Mouse (Mus musculus) neural tube, embryonic 12.5 days (tissue): ENCODE measurements at regions not wholly inside any gene's neighbourhood (a gene's known extent, or its start where the extent isn't known, plus 50 kb on each side); places are given as distances from the start of the nearest gene placed in this dataset.
"Not testable (repeated sequence)": the region's sequence is repeated elsewhere in the genome, so short reads cannot be mapped to it uniquely, and the experiment has no call there.

ENCODE experiments used
- ATAC-seq: fragments of 200-750 bp; cut with Nextera tagmentation; 2 replicates; pipeline ENCODE4 v1.8.0; 2017; ENCODE audit warnings: low read depth, mild to moderate bottlenecking, moderate TSS enrichment, moderate library complexity; ENCODE audit not compliant: low FRiP score
- H3K27ac ChIP-seq: fragments of 300-500 bp; sonication (generic); 2 replicates; pipeline ENCODE4 v1.5.1; 2016
- H3K27me3 ChIP-seq: fragments of 300-500 bp; sonication (generic); replicated peaks from 2 replicates; pipeline ENCODE4 v1.6.1; 2016; ENCODE audit warnings: mild to moderate bottlenecking
- H3K36me3 ChIP-seq: fragments of 300-500 bp; sonication (generic); 2 replicates; pipeline ENCODE4 v1.6.1; 2016; ENCODE audit warnings: mild to moderate bottlenecking
- H3K4me1 ChIP-seq: fragments of 300-500 bp; sonication (generic); 2 replicates; pipeline ENCODE4 v1.6.1; 2016
- H3K4me2 ChIP-seq: fragments of 300-500 bp; sonication (generic); replicated peaks from 2 replicates; pipeline ENCODE4 v1.6.1; 2016; ENCODE audit warnings: mild to moderate bottlenecking
- H3K4me3 ChIP-seq: fragments of 300-500 bp; sonication (generic); 2 replicates; pipeline ENCODE4 v1.5.1; 2016
- H3K9ac ChIP-seq: fragments of 300-500 bp; sonication (generic); 2 replicates; pipeline ENCODE4 v1.6.1; 2016; ENCODE audit warnings: mild to moderate bottlenecking
- H3K9me3 ChIP-seq: fragments of 300-500 bp; sonication (generic); 2 replicates; pipeline ENCODE4 v1.6.1; 2016; ENCODE audit warnings: mild to moderate bottlenecking
- WGBS: fragments of 180-500 bp; shearing (Covaris S2); methylation state at CpG from one replicate; pipeline ENCODE4 v1.1.7; 2016; 5-methylcytosine and 5-hydroxymethylcytosine counted together

- WGBS, result 81% methylated on average over 9 of the region's 9 CpGs
- H3K9ac ChIP-seq, result no peak overlapping the region
- no peaks in the 10 kb centered on the region for H3K27me3 ChIP-seq
- no peaks in the 10 kb centered on the region for H3K36me3 ChIP-seq
- H3K4me2 ChIP-seq, result no peak overlapping the region
- H3K4me1 ChIP-seq, result no peaks in the 10 kb centered on the region
- H3K27ac ChIP-seq, result no peak overlapping the region
- H3K9me3 ChIP-seq, result no peaks in the 10 kb centered on the region
- no peak for ATAC-seq
- no peak overlapping the region for H3K4me3 ChIP-seq
Observed at GRCm38 (mm10) chr3:22005456-22005855, 71.0 kb upstream of the Tbl1xr1 start.

- Histone ChIP-seq H3K4me2 (no peak overlapping the region), H3K9me3 (no peaks in the 10 kb centered on the region), H3K4me1 (no peaks in the 10 kb centered on the region), H3K4me3 (no peak overlapping the region), H3K27ac (no peak overlapping the region), H3K27me3 (no peaks in the 10 kb centered on the region), H3K36me3 (no peaks in the 10 kb centered on the region), H3K9ac (no peak overlapping the region)
- 95% methylated on average over 1 of the region's 1 CpGs for WGBS
- no peak for ATAC-seq
Observed at GRCm38 (mm10) chr3:22006113-22006512, 70.3 kb upstream of the Tbl1xr1 start.

- Histone ChIP-seq H3K4me1 (no peaks in the 10 kb centered on the region), H3K4me2 (no peak overlapping the region), H3K4me3 (no peak overlapping the region), H3K9me3 (no peaks in the 10 kb centered on the region), H3K27ac (no peak overlapping the region), H3K9ac (no peak overlapping the region), H3K27me3 (no peaks in the 10 kb centered on the region), H3K36me3 (no peaks in the 10 kb centered on the region)
- no peak for ATAC-seq
- 84% methylated on average over 2 of the region's 2 CpGs for WGBS
Observed at GRCm38 (mm10) chr3:22006651-22007050, 69.8 kb upstream of the Tbl1xr1 start.

GRCm38 (mm10) chr3:22007736-22008135 is 68.7 kb upstream of the Tbl1xr1 start:
- H3K4me3 ChIP-seq, result no peak overlapping the region
- ATAC-seq, result no peak
- no peaks in the 10 kb centered on the region for H3K4me1 ChIP-seq
- no peaks in the 10 kb centered on the region for H3K27me3 ChIP-seq
- no peaks in the 10 kb centered on the region for H3K9me3 ChIP-seq
- 83% methylated on average over 5 of the region's 5 CpGs for WGBS
- H3K9ac ChIP-seq, result no peak overlapping the region
- H3K27ac ChIP-seq, result no peak overlapping the region
- H3K4me2 ChIP-seq, result no peak overlapping the region
- H3K36me3 ChIP-seq, result no peaks in the 10 kb centered on the region

GRCm38 (mm10) chr3:22008432-22008831 is 68.0 kb upstream of the Tbl1xr1 start:
- ATAC-seq, result no peak
- no peak overlapping the region for H3K9ac ChIP-seq
- no peaks in the 10 kb centered on the region for H3K4me1 ChIP-seq
- H3K4me3 ChIP-seq, result no peak overlapping the region
- H3K36me3 ChIP-seq, result no peaks in the 10 kb centered on the region
- no peaks in the 10 kb centered on the region for H3K9me3 ChIP-seq
- WGBS, result 85% methylated on average over 5 of the region's 5 CpGs
- H3K4me2 ChIP-seq, result no peak overlapping the region
- no peaks in the 10 kb centered on the region for H3K27me3 ChIP-seq
- no peak overlapping the region for H3K27ac ChIP-seq

GRCm38 (mm10) chr3:22009898-22010699 is 66.4 kb upstream of the Tbl1xr1 start:
- no peak overlapping the region for H3K4me3 ChIP-seq
- H3K27me3 ChIP-seq, result no peaks in the 10 kb centered on the region
- no peak overlapping the region for H3K27ac ChIP-seq
- H3K4me2 ChIP-seq, result no peak overlapping the region
- ATAC-seq, result no peak
- WGBS, result 74% methylated on average over 2 of the region's 2 CpGs
- no peaks in the 10 kb centered on the region for H3K36me3 ChIP-seq
- no peaks in the 10 kb centered on the region for H3K4me1 ChIP-seq
- H3K9ac ChIP-seq, result no peak overlapping the region
- no peaks in the 10 kb centered on the region for H3K9me3 ChIP-seq

- not testable (repeated sequence) for H3K4me1 ChIP-seq, H3K4me3 ChIP-seq, H3K4me2 ChIP-seq, H3K36me3 ChIP-seq, H3K27ac ChIP-seq, H3K9ac ChIP-seq, H3K9me3 ChIP-seq, H3K27me3 ChIP-seq, ATAC-seq
Observed at GRCm38 (mm10) chr3:22010700-22010991, 65.8 kb upstream of the Tbl1xr1 start.

GRCm38 (mm10) chr3:22021360-22021935 is 55.0 kb upstream of the Tbl1xr1 start:
- Histone ChIP-seq H3K4me1 (peaks cover 5% of the 10 kb centered on the region), H3K9ac (no peak overlapping the region), H3K27ac (no peak overlapping the region), H3K36me3 (no peaks in the 10 kb centered on the region), H3K9me3 (no peaks in the 10 kb centered on the region), H3K27me3 (no peaks in the 10 kb centered on the region), H3K4me2 (no peak overlapping the region), H3K4me3 (no peak overlapping the region)
- 89% methylated on average over 3 of the region's 3 CpGs for WGBS
- no peak for ATAC-seq

- WGBS, result 62% methylated on average over 2 of the region's 2 CpGs
- ATAC-seq, result no peak
- no peaks in the 10 kb centered on the region for H3K27me3 ChIP-seq
- H3K9me3 ChIP-seq, result no peaks in the 10 kb centered on the region
- no peak overlapping the region for H3K9ac ChIP-seq
- H3K4me3 ChIP-seq, result no peak overlapping the region
- no peak overlapping the region for H3K4me2 ChIP-seq
- H3K27ac ChIP-seq, result no peak overlapping the region
- H3K4me1 ChIP-seq, result peaks cover 5% of the 10 kb centered on the region
- H3K36me3 ChIP-seq, result no peaks in the 10 kb centered on the region
Observed at GRCm38 (mm10) chr3:22022418-22022817, 54.0 kb upstream of the Tbl1xr1 start.

- ATAC-seq, result no peak
- Histone ChIP-seq H3K4me3 (no peak overlapping the region), H3K9ac (no peak overlapping the region), H3K4me2 (no peak overlapping the region), H3K4me1 (peaks cover 5% of the 10 kb centered on the region), H3K9me3 (no peaks in the 10 kb centered on the region), H3K27ac (no peak overlapping the region), H3K27me3 (no peaks in the 10 kb centered on the region), H3K36me3 (no peaks in the 10 kb centered on the region)
- 77% methylated on average over 6 of the region's 6 CpGs for whole genome bisulfite sequencing
Observed at GRCm38 (mm10) chr3:22023049-22023448, 53.4 kb upstream of the Tbl1xr1 start.

- no peak overlapping the region for H3K4me2 ChIP-seq
- no peaks in the 10 kb centered on the region for H3K36me3 ChIP-seq
- H3K4me3 ChIP-seq, result no peak overlapping the region
- H3K27ac ChIP-seq, result no peak overlapping the region
- whole genome bisulfite sequencing, result 70% methylated on average over 5 of the region's 5 CpGs
- H3K9me3 ChIP-seq, result no peaks in the 10 kb centered on the region
- peaks cover 5% of the 10 kb centered on the region for H3K4me1 ChIP-seq
- H3K9ac ChIP-seq, result no peak overlapping the region
- no peaks in the 10 kb centered on the region for H3K27me3 ChIP-seq
- no peak for ATAC-seq
Observed at GRCm38 (mm10) chr3:22023551-22023950, 52.9 kb upstream of the Tbl1xr1 start.

- H3K27ac ChIP-seq, result no peak overlapping the region
- H3K4me1 ChIP-seq, result peaks cover 5% of the 10 kb centered on the region
- H3K9me3 ChIP-seq, result no peaks in the 10 kb centered on the region
- ATAC-seq, result peak; percentile 25; the same call in 1 of the 2 replicates
- H3K36me3 ChIP-seq, result no peaks in the 10 kb centered on the region
- no peaks in the 10 kb centered on the region for H3K27me3 ChIP-seq
- H3K9ac ChIP-seq, result no peak overlapping the region
- H3K4me3 ChIP-seq, result no peak overlapping the region
- WGBS, result 5% methylated on average over 6 of the region's 6 CpGs
- no peak overlapping the region for H3K4me2 ChIP-seq
Observed at GRCm38 (mm10) chr3:22024200-22024599, 52.3 kb upstream of the Tbl1xr1 start.

GRCm38 (mm10) chr3:22025119-22025518 is 51.3 kb upstream of the Tbl1xr1 start:
- H3K27ac ChIP-seq, result no peak overlapping the region
- no peak for ATAC-seq
- 20% methylated on average over 6 of the region's 6 CpGs for WGBS
- no peak overlapping the region for H3K9ac ChIP-seq
- H3K4me2 ChIP-seq, result no peak overlapping the region
- H3K4me1 ChIP-seq, result peaks cover 5% of the 10 kb centered on the region
- H3K9me3 ChIP-seq, result no peaks in the 10 kb centered on the region
- H3K36me3 ChIP-seq, result no peaks in the 10 kb centered on the region
- no peak overlapping the region for H3K4me3 ChIP-seq
- no peaks in the 10 kb centered on the region for H3K27me3 ChIP-seq
